Mouse (Mus musculus) large intestine, adult 2 months (tissue): ENCODE measurements at regions not wholly inside any gene's neighbourhood (a gene's known extent, or its start where the extent isn't known, plus 50 kb on each side); places are given as distances from the start of the nearest gene placed in this dataset.

Source experiments
- DNase-seq: peaks from one replicate; pipeline ENCODE4 v3.0.0-alpha.2; 2012; ENCODE audit warnings: low read depth, low spot score
- WGBS: fragments of 180-500 bp; shearing (Covaris S2); methylation state at CpG from one replicate; pipeline ENCODE4 v1.1.7; 2018; 5-methylcytosine and 5-hydroxymethylcytosine counted together

GRCm38 (mm10) chr7:135870981-135871380 is 154.8 kb upstream of the Mki67 start:
- 61% methylated on average over 6 of the region's 6 CpGs for WGBS
- no peak for DNase-seq

- DNase-seq, result no peak
- WGBS, result 83% methylated on average over 6 of the region's 6 CpGs
These were observed 161.1 kb upstream of the Mki67 start for GRCm38 (mm10) chr7:135877091-135877874.

- 77% methylated on average over 3 of the region's 3 CpGs for WGBS
- no peak for DNase-seq
These were observed 162.6 kb upstream of the Mki67 start for GRCm38 (mm10) chr7:135878750-135879149.

GRCm38 (mm10) chr7:135880446-135880845 is 164.3 kb upstream of the Mki67 start:
- 91% methylated on average over 9 of the region's 9 CpGs for WGBS

GRCm38 (mm10) chr7:135882306-135882705 is 166.1 kb upstream of the Mki67 start:
- WGBS, result 84% methylated on average over 4 of the region's 4 CpGs

More at GRCm38 (mm10) chr7:135880446-135880845, 164.3 kb upstream of the Mki67 start:
- no peak for DNase-seq

GRCm38 (mm10) chr7:135888598-135888997 is 172.4 kb upstream of the Mki67 start:
- WGBS, result 44% methylated on average over 3 of the region's 3 CpGs
- no peak for DNase-seq

More at GRCm38 (mm10) chr7:135882306-135882705, 166.1 kb upstream of the Mki67 start:
- DNase-seq, result no peak

GRCm38 (mm10) chr7:135889016-135889726 is 173.0 kb upstream of the Mki67 start:
- 21% methylated on average over 17 of the region's 17 CpGs for WGBS
- DNase-seq, result no peak

GRCm38 (mm10) chr7:135898876-135899275 is 182.7 kb upstream of the Mki67 start:
- 76% methylated on average over 2 of the region's 2 CpGs for WGBS
- no peak for DNase-seq

GRCm38 (mm10) chr7:135899765-135900164 is 183.6 kb upstream of the Mki67 start:
- DNase-seq, result no peak
- 85% methylated on average over 5 of the region's 5 CpGs for WGBS

GRCm38 (mm10) chr7:135900861-135901321 is 184.7 kb upstream of the Mki67 start:
- 38% methylated on average over 10 of the region's 10 CpGs for WGBS
- DNase-seq, result no peak

GRCm38 (mm10) chr7:135902106-135903055 is 186.2 kb upstream of the Mki67 start:
- no peak for DNase-seq
- 63% methylated on average over 13 of the region's 13 CpGs for WGBS

- no peak for DNase-seq
These were observed 195.2 kb upstream of the Mki67 start for GRCm38 (mm10) chr7:135911376-135911775.

GRCm38 (mm10) chr7:135913923-135914634 is 197.9 kb upstream of the Mki67 start:
- WGBS, result 71% methylated on average over 3 of the region's 3 CpGs
- DNase-seq, result no peak

GRCm38 (mm10) chr7:135923876-135924275 is 207.7 kb upstream of the Mki67 start:
- 74% methylated on average over 7 of the region's 7 CpGs for WGBS
- no peak for DNase-seq

GRCm38 (mm10) chr7:135924641-135925040 is 208.5 kb upstream of the Mki67 start:
- 84% methylated on average over 4 of the region's 4 CpGs for WGBS
- no peak for DNase-seq

- no peak for DNase-seq
- 92% methylated on average over 1 of the region's 1 CpGs for WGBS
These were observed 213.9 kb upstream of the Mki67 start for GRCm38 (mm10) chr7:135930091-135930490.

GRCm38 (mm10) chr7:135932595-135933175 is 216.5 kb upstream of the Mki67 start:
- DNase-seq, result no peak

GRCm38 (mm10) chr7:135935180-135935579 is 219.0 kb upstream of the Mki67 start:
- 55% methylated on average over 1 of the region's 1 CpGs for WGBS
- DNase-seq, result no peak

More at GRCm38 (mm10) chr7:135932595-135933175, 216.5 kb upstream of the Mki67 start:
- WGBS, result 74% methylated on average over 5 of the region's 5 CpGs

- no peak for DNase-seq
- 83% methylated on average over 3 of the region's 3 CpGs for WGBS
These were observed 221.3 kb upstream of the Mki67 start for GRCm38 (mm10) chr7:135937465-135937864.
